Mouse (Mus musculus) adrenal gland (tissue): ENCODE measurements around the gene Dnah5.

ENCODE experiments used
- intact Hi-C: fragments of 180-260 bp; cut with DNase I; formaldehyde crosslinking; loops from one replicate; pipeline ENCODE4 v1.15.1; 2025
- long read RNA-seq, 2 experiments: library from polyadenylated mRNA; unstranded; transcript quantifications; one replicate each; pipeline ENCODE4 v2.0.0; 2020; ENCODE audit warnings: borderline replicate concordance in 1 of 2; ENCODE audit not compliant: insufficient replicate concordance in 1 of 2

The Dnah5 gene
- long read RNA-seq, experiment 1: 0 reads
- long read RNA-seq, experiment 2: 0 reads

- intact Hi-C loops: no loop called here
Measured at GRCm38 (mm10) chr15:28203111-28204075, at the start of gene Dnah5. TSS of gene Dnah5 (plus strand) at chr15:28203752.

- intact Hi-C loops: no loop called here
Measured at GRCm38 (mm10) chr15:28154822-28155501, 48.6 kb upstream of the Dnah5 start.

GRCm38 (mm10) chr15:28158771-28159489, 44.6 kb upstream of the Dnah5 start:
- intact Hi-C loops: no loop called here

GRCm38 (mm10) chr15:28162291-28162690, 41.3 kb upstream of the Dnah5 start:
- intact Hi-C loops: no loop called here

GRCm38 (mm10) chr15:28165234-28165633, 38.3 kb upstream of the Dnah5 start:
- intact Hi-C loops: no loop called here

GRCm38 (mm10) chr15:28166090-28166489, 37.5 kb upstream of the Dnah5 start:
- intact Hi-C loops: no loop called here

- intact Hi-C loops: no loop called here
Measured at GRCm38 (mm10) chr15:28178951-28179350, 24.6 kb upstream of the Dnah5 start.

GRCm38 (mm10) chr15:28179556-28179955, 24.0 kb upstream of the Dnah5 start:
- intact Hi-C loops: no loop called here

GRCm38 (mm10) chr15:28181862-28182261, 21.7 kb upstream of the Dnah5 start:
- intact Hi-C loops: loop anchor here (1.0 to 5.0 kb wide), 3 partner anchors 155 to 525 kb away; partner anchors contain the start of gene Trio

- intact Hi-C loops: loop anchor here (5.0 kb wide), 2 partner anchors 155 to 525 kb away; partner anchors contain the start of gene Trio
Measured at GRCm38 (mm10) chr15:28182567-28182966, 21.0 kb upstream of the Dnah5 start.

GRCm38 (mm10) chr15:28187472-28188360, 15.8 kb upstream of the Dnah5 start:
- intact Hi-C loops: no loop called here

GRCm38 (mm10) chr15:28188361-28189011, 15.1 kb upstream of the Dnah5 start:
- intact Hi-C loops: no loop called here

- intact Hi-C loops: no loop called here
Measured at GRCm38 (mm10) chr15:28189668-28190067, 13.9 kb upstream of the Dnah5 start.

- intact Hi-C loops: no loop called here
Measured at GRCm38 (mm10) chr15:28198609-28199008, 4.9 kb upstream of the Dnah5 start.

- intact Hi-C loops: no loop called here
Measured at GRCm38 (mm10) chr15:28204626-28205025, 1.1 kb downstream of the Dnah5 start.

- intact Hi-C loops: no loop called here
Measured at GRCm38 (mm10) chr15:28207545-28207944, 4.0 kb downstream of the Dnah5 start.

GRCm38 (mm10) chr15:28213057-28213456, 9.5 kb downstream of the Dnah5 start:
- intact Hi-C loops: no loop called here

- intact Hi-C loops: no loop called here
Measured at GRCm38 (mm10) chr15:28216358-28216757, 12.8 kb downstream of the Dnah5 start.

- intact Hi-C loops: no loop called here
Measured at GRCm38 (mm10) chr15:28227316-28227715, 23.8 kb downstream of the Dnah5 start.

- intact Hi-C loops: no loop called here
Measured at GRCm38 (mm10) chr15:28260250-28260649, 56.7 kb downstream of the Dnah5 start.
